Mouse (Mus musculus) urinary bladder, adult 2 months (tissue): ENCODE measurements around the gene Irx6. TPM values are rescaled to one million over a fixed set of nuclear protein-coding genes. Genes with fewer than 3 reads are reported as not detected.

Experiments used
- DNase-seq: peaks from one replicate; pipeline ENCODE4 v3.0.0; 2022; ENCODE audit warnings: low spot score
- polyA plus RNA-seq: library from polyadenylated mRNA; depleted of rRNA; stranded (reverse); fragments of >200 nt; gene quantifications from 2 replicates; pipeline ENCODE4 v1.2.3, GENCODE M21; 2012; rRNA removed

Gene Irx6
- polyA plus RNA-seq, 1 experiment = not detected

DNA sequence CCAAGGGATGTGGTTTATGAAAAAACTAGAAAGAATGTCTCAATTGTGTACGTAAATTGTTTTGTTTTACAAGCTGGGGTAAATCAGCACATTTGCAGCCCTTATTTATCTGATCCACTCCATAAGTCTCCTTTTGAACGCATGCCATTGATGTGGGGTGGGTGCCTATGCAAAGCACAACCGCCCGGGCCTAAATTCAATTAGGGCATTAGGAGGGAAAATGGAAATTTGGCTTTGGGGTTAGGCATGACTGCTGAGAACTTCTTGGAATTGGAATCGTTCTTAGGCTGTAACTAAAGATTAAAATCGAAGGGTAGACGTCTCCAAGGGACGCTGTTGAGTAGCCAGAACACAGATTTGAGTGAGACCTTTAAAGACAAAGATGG, 47.8 kb downstream of the Irx6 start:
- no peak for DNase-seq

DNA sequence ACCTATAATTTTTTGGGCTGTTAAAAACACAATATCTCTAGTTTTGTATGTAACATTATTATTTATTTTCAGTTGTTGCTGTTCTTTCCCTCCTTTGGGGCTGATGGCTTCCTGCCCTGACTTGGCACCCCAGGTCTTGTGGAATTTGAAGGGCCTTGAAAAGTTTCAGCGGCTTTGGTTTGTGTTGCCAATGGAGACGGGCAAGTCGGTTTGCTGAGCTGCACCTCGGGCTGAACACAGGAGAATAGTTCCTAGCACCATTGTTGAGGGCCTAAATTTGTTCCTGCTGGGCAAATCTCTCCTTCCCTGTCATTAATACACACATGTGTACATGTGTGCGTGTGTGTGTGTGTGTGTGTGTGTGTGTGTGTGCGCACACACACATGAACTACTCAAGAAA, 49.2 kb downstream of the Irx6 start:
- no peak for DNase-seq

DNA sequence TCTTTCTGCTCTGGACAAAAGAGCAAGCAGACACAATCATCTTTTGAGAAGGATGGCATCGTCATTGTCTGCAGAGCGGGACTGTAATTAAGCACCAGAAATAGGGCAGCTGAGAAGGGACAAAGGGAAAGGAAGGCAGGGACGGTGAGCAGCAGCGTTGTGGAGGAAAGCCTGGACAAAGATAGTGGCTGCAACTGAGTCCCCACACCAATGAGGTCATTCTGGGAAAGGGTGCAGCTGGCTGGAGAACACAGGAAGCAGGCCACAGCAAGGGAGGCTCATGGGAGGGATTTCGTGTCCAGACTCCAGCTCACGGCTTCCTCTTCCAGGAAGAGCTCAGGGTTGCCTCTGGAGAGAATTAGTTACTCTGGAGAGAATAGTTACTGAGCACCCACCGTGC, 49.9 kb downstream of the Irx6 start:
- no peak for DNase-seq

DNA sequence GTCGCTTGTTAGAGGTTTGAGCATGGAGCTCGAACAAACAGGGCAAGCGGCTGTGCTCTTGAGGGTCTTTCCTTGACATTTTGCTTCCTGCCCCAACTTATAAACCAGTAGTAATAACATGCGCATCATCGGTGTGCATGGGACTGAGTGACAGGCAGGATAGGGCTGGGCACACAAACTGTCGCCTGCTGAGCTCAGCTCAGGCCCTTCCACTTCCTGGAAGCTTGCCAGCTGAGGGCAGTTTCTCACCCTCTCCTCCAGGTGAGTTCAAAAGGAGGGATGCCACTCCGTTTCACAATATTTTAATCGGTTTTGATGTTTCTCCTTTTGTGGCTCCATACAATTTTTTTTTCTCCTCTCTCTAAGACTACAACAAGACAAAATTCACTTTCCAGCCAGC, 50.3 kb downstream of the Irx6 start:
- no peak for DNase-seq

Other genes with a start within 250 kb of the Irx6 start
- 311 and 318 TPM in 2 replicates for gene Mmp2, start 153.0 kb downstream of the Irx6 start, polyA plus RNA-seq
- gene Lpcat2, start 181.1 kb downstream of the Irx6 start, polyA plus RNA-seq = 7.0 and 8.4 TPM in 2 replicates
- 1.1 and 1.5 TPM in 2 replicates for gene Capns2, start 227.1 kb downstream of the Irx6 start, polyA plus RNA-seq